Mouse (Mus musculus): ENCODE results near the gene Vars.

GRCm38 (mm10) chr17:35013221-35013620, 12.4 kb downstream of the Vars start:
- TF ChIP-seq CTCF (IDR thresholded peaks at IDR 0.05; ENCODE audit: extremely low read depth, insufficient read depth, low read length) (no peak), POLR2A (IDR thresholded peaks at IDR 0.05; ENCODE audit: extremely low read depth, insufficient read depth, low read length) (no peak)

Data from cortical plate, adult 2 months (tissue).